Mouse (Mus musculus) heart, adult 2 months (tissue): Measurements from ENCODE around the gene Nek9. TPM values are rescaled to one million over a fixed set of nuclear protein-coding genes. Genes with fewer than 3 reads are reported as not detected.

Source experiments
- DNase-seq, 2 experiments: peaks; one replicate each; pipeline ENCODE4 v3.0.0; 2021
- H3K27ac ChIP-seq: fragments of 200-600 bp; 2 replicates; pipeline ENCODE4 v1.8.1; 2022
- H3K27me3 ChIP-seq: fragments of 200-500 bp; 2 replicates; pipeline ENCODE4 v1.6.1; 2012; ENCODE audit warnings: mild to moderate bottlenecking, low read length, inconsistent platforms, mixed read lengths; ENCODE audit not compliant: control insufficient read depth, insufficient read depth
- H3K36me3 ChIP-seq: fragments of 200-500 bp; 2 replicates; pipeline ENCODE4 v1.6.1; 2012; ENCODE audit warnings: low read length, inconsistent platforms; ENCODE audit not compliant: control insufficient read depth, insufficient read depth
- H3K4me1 ChIP-seq: fragments of 200-500 bp; 2 replicates; pipeline ENCODE4 v1.6.1; 2011; ENCODE audit warnings: low read length; ENCODE audit not compliant: control insufficient read depth, insufficient read depth
- H3K4me3 ChIP-seq: fragments of 200-600 bp; 2 replicates; pipeline ENCODE4 v1.8.1; 2022
- H3K79me2 ChIP-seq: fragments of 200-500 bp; replicated peaks from 2 replicates; pipeline ENCODE4 v1.6.1; 2012; ENCODE audit warnings: mild to moderate bottlenecking, inconsistent platforms, low read length, moderate library complexity, mixed read lengths; ENCODE audit not compliant: control insufficient read depth, insufficient read depth
- H3K9ac ChIP-seq: fragments of 200-500 bp; 2 replicates; pipeline ENCODE4 v1.6.1; 2012; ENCODE audit warnings: low read depth, mild to moderate bottlenecking, control low read depth, inconsistent platforms, low read length, mixed read lengths
- CTCF ChIP-seq: fragments of 200-600 bp; IDR thresholded peaks from 2 replicates; pipeline ENCODE4 v1.8.1; 2022; ENCODE audit warnings: antibody characterized with exemption, mild to moderate bottlenecking, moderate library complexity
- EP300 ChIP-seq: fragments of 200-500 bp; IDR thresholded peaks from 2 replicates; pipeline ENCODE4 v1.6.1; 2011; ENCODE audit warnings: low read depth, low read length, control low read depth; ENCODE audit not compliant: insufficient read depth
- POLR2A ChIP-seq: fragments of 200-500 bp; IDR thresholded peaks from 2 replicates; pipeline ENCODE4 v1.6.1; 2011; ENCODE audit warnings: mild to moderate bottlenecking, low read depth, low read length, control low read depth; ENCODE audit not compliant: insufficient read depth
- WGBS: fragments of 180-500 bp; shearing (Covaris S2); methylation state at CpG from one replicate; pipeline ENCODE4 v1.1.7; 2018; 5-methylcytosine and 5-hydroxymethylcytosine counted together
- intact Hi-C: fragments of 180-260 bp; cut with DNase I; formaldehyde crosslinking; loops from one replicate; pipeline ENCODE4 v1.15.1; 2025
- polyA plus RNA-seq: library from polyadenylated mRNA; depleted of rRNA; stranded (reverse); fragments of >200 nt; gene quantifications from 2 replicates; pipeline ENCODE4 v1.2.3, GENCODE M21; 2012
- total RNA-seq, 2 experiments: library from RNA; stranded (reverse); gene quantifications; 2 replicates each; pipeline ENCODE4 v1.2.3; 2021

Nek9 gene
- total and polyA plus RNA-seq, 3 experiments: 41.6 to 116 (median 107) TPM

GRCm38 (mm10) chr12:85368441-85369063 is 29.4 kb upstream of the Nek9 start:
- Histone ChIP-seq H3K27ac (no peak overlapping the region), H3K4me3 (no peak overlapping the region), H3K27me3 (no peaks in the 10 kb centered on the region), H3K4me1 (peaks cover 11% of the 10 kb centered on the region), H3K36me3 (no peaks in the 10 kb centered on the region), H3K79me2 (peaks cover 7% of the 10 kb centered on the region), H3K9ac (no peak overlapping the region)
- 57% methylated on average over 6 of the region's 6 CpGs for WGBS
- no peak for TF ChIP-seq POLR2A
- TF ChIP-seq CTCF: no peak
- TF ChIP-seq EP300: no peak
- DNase-seq: no peak
- intact Hi-C loops: no loop called here

DNA sequence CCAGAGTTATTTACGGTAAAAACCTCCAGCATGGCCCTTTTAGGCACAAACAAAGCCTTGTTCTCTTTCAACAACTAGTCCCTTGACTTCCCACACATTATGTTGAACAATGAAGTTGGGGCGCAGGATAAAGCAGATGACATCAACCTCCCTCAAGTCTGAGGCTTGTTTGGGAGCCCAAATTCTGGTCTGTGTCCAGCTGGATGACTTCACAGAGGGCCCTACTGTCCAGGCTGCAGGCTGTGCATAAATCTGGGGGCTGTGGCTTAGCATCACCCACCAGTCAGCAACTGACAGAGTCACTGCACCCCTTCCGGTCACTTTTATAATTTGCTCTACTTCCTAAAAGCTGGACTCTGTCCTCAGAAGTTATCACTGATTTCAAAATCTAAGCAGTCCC is 27.1 kb upstream of the Nek9 start:
- TF ChIP-seq EP300: no peak
- no peak for TF ChIP-seq POLR2A
- TF ChIP-seq CTCF: no peak
- WGBS: 49% methylated on average over 3 of the region's 3 CpGs
- H3K4me3 ChIP-seq: no peak overlapping the region
- H3K27ac ChIP-seq: peak overlapping the region; percentile 16; the same call in 1 of the 2 replicates
- no peak overlapping the region for H3K9ac ChIP-seq
- H3K27me3 ChIP-seq: no peaks in the 10 kb centered on the region
- peaks cover 7% of the 10 kb centered on the region for H3K4me1 ChIP-seq
- peaks cover 9% of the 10 kb centered on the region for H3K79me2 ChIP-seq
- DNase-seq: no peak
- intact Hi-C loops: no loop called here
- H3K36me3 ChIP-seq: peaks cover 5% of the 10 kb centered on the region

GRCm38 (mm10) chr12:85362510-85362909 is 23.3 kb upstream of the Nek9 start:
- Histone ChIP-seq H3K4me1 (peaks cover 8% of the 10 kb centered on the region), H3K27me3 (no peaks in the 10 kb centered on the region), H3K27ac (no peak overlapping the region), H3K36me3 (peaks cover 5% of the 10 kb centered on the region), H3K79me2 (peaks cover 9% of the 10 kb centered on the region), H3K4me3 (no peak overlapping the region), H3K9ac (no peak overlapping the region)
- DNase-seq: no peak
- 53% methylated on average over 4 of the region's 4 CpGs for WGBS
- TF ChIP-seq EP300: no peak
- no peak for TF ChIP-seq CTCF
- TF ChIP-seq POLR2A: no peak
- intact Hi-C loops: no loop called here

DNA sequence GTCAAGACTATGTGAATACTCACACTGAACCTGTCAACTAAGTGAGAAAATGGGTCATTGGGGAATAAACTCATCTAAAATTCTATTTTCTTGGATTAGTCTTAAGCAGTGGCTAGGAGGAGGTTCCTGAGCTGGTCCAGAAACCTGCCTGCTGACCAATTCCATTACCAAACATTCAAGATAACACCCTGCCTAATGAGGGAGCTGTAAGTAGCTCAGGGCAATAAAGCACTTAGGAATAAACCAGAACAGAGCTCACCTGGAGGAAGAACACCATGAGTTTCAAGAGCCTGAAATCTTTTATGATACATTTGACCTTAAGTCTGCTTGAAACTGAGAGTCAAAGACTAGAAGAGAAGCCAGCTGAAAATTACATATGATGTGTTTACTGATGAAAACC is 22.4 kb upstream of the Nek9 start:
- Histone ChIP-seq H3K79me2 (peaks cover 7% of the 10 kb centered on the region), H3K9ac (no peak overlapping the region), H3K27ac (no peak overlapping the region), H3K27me3 (no peaks in the 10 kb centered on the region), H3K4me3 (no peak overlapping the region), H3K36me3 (peaks cover 5% of the 10 kb centered on the region), H3K4me1 (peaks cover 6% of the 10 kb centered on the region)
- intact Hi-C loops: no loop called here
- TF ChIP-seq CTCF: no peak
- TF ChIP-seq EP300: no peak
- DNase-seq: no peak

GRCm38 (mm10) chr12:85361165-85361564 is 22.0 kb upstream of the Nek9 start:
- H3K36me3 ChIP-seq: peaks cover 5% of the 10 kb centered on the region
- no peak for DNase-seq
- intact Hi-C loops: no loop called here
- TF ChIP-seq CTCF: no peak
- TF ChIP-seq EP300: no peak
- no peak for TF ChIP-seq POLR2A
- no peak overlapping the region for H3K9ac ChIP-seq
- H3K4me3 ChIP-seq: no peak overlapping the region
- no peak overlapping the region for H3K27ac ChIP-seq
- H3K79me2 ChIP-seq: peaks cover 7% of the 10 kb centered on the region
- WGBS: 76% methylated on average over 3 of the region's 3 CpGs
- no peaks in the 10 kb centered on the region for H3K27me3 ChIP-seq
- peaks cover 5% of the 10 kb centered on the region for H3K4me1 ChIP-seq

DNA sequence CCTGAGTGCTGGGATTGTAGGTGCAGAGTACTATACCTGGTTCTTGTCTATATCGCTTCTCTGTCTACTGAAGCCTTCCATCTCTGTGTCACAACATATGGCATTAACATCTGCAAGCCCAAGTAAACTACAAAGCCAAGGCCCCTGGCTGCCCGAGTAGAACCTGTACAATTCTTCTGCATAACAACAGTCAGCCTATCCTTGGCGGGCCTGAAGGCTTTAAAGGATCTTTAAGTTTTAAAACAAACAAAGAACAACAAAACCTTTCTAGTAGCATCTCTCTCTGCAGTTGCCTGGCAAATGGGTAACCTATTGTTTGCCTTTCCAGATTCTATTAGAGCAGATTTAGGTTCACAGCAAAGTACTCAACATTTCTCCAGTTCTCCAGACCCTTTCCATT is 14.9 kb upstream of the Nek9 start:
- intact Hi-C loops: no loop called here
- Histone ChIP-seq H3K79me2 (peaks cover 6% of the 10 kb centered on the region; the same call in 1 of the 2 replicates), H3K4me1 (peaks cover 10% of the 10 kb centered on the region), H3K4me3 (no peak overlapping the region), H3K9ac (no peak overlapping the region), H3K27me3 (no peaks in the 10 kb centered on the region), H3K27ac (no peak overlapping the region), H3K36me3 (peaks cover 18% of the 10 kb centered on the region)
- 93% methylated on average over 3 of the region's 3 CpGs for WGBS
- TF ChIP-seq EP300 (no peak), CTCF (no peak), POLR2A (no peak)
- DNase-seq: no peak
